Mouse (Mus musculus) adrenal gland, postnatal 4 days (tissue): ENCODE measurements around the gene Taar8c. TPM values are rescaled to one million over a fixed set of nuclear protein-coding genes. Genes with fewer than 3 reads are reported as not detected.
"Not testable (repeated sequence)": the region's sequence is repeated elsewhere in the genome, so short reads cannot be mapped to it uniquely, and the experiment has no call there.

Experiments used
- DNase-seq, 2 experiments: peaks; one replicate each; pipeline ENCODE4 v3.0.0; 2021 to 2022; ENCODE audit warnings: low spot score in 2 of 2, mixed read lengths in 2 of 2
- total RNA-seq, 2 experiments: library from RNA; stranded (reverse); gene quantifications; 2 replicates each; pipeline ENCODE4 v1.2.3; 2021

Taar8c gene
- total RNA-seq, 2 experiments from 2014 or later: not detected

DNA sequence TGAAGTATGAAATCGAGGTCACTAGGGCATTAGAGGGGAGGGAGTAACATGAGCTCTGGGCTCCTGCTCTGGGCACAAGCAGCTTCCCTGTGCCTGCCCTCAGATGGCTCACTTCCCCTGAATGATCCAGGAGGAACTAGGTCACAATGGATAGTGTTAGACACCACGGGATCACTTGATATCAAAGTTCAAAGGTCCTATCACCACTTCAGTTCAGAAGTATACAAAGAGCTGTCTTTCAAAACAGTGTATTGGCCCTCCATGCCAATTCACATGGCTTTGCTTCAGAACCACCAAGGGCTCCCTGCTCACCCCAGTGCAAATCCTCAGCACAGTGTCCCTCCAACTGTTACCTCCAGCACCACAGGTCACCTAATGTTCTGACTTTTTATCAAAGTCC, 27.0 kb downstream of the Taar8c start:
- DNase-seq: not testable (repeated sequence)

DNA sequence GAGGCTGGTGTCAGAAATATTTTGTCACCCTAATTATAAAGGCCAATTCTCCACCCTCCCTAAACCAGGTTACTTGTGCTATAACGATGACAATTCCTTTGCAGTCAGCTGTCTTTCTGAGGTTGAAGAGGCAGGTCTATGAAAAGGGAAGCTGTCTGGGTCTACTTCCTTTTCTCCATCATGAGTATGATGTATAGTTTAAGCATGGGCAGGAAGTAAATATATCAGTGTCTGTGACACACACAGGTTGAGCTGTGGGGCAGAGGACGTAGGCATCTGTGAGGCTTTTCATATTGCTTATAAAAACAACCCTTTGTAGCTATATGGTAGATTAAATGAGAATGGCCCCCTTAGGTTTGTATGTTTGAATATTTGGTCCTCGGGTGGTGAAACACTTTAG, 42.7 kb downstream of the Taar8c start:
- no peak for DNase-seq

DNA sequence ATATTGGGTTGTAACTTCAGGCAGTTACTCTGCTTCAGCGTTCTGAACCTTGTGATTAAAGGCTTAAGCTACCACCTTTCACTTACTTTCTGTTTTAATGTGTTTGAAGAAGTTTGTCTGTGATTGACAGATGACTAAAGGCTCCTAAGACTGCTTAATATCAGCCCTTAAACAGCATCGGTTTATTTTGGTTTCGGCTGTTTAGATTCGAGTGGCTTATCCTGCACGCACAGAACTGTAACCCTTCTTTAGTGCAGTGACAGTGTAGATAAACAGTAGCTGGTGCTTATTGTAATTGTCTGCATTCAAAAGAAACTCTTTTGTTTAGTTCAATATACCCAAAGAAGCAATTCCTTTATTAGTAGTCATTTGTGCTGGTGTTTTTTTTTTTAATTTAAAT, 49.7 kb downstream of the Taar8c start:
- DNase-seq: no peak

Other genes with a start within 250 kb of the Taar8c start
- gene Vnn1, start 207.2 kb downstream of the Taar8c start, total RNA-seq: 10 to 100 TPM; 50.0 to 52.2 TPM
- not detected for gene Taar1, start 181.6 kb downstream of the Taar8c start, total RNA-seq
- not detected for gene Taar2, start 163.3 kb downstream of the Taar8c start, total RNA-seq
- not detected for gene Taar3, start 152.4 kb downstream of the Taar8c start, total RNA-seq
- not detected for gene Taar4, start 141.4 kb downstream of the Taar8c start, total RNA-seq
- gene Taar5, start 131.2 kb downstream of the Taar8c start, total RNA-seq: not detected
- gene Taar6, start 116.3 kb downstream of the Taar8c start, total RNA-seq: not detected
- not detected for gene Taar7a, start 108.4 kb downstream of the Taar8c start, total RNA-seq
- gene Taar7b, start 102.0 kb downstream of the Taar8c start, total RNA-seq: not detected
- not detected for gene Taar7d, start 74.7 kb downstream of the Taar8c start, total RNA-seq
- gene Taar7e, start 64.3 kb downstream of the Taar8c start, total RNA-seq: not detected
- gene Taar7f, start 52.4 kb downstream of the Taar8c start, total RNA-seq: not detected
- gene Taar8a, start 25.4 kb downstream of the Taar8c start, total RNA-seq: under 1 TPM in 1 of 2 experiments, not detected in 1; 0.51 TPM
- not detected for gene Taar8b, start 9.6 kb downstream of the Taar8c start, total RNA-seq
- gene Taar9, start 7.6 kb upstream of the Taar8c start, total RNA-seq: not detected
- gene Stx7, start 47.4 kb upstream of the Taar8c start, total RNA-seq: 100 to 1,000 TPM in 1 of 2 experiments, 10 to 100 TPM in 1; 98.9 to 110 TPM
- 1 to 10 TPM; 2.5 TPM for gene Moxd1, start 121.6 kb upstream of the Taar8c start, total RNA-seq